Mouse (Mus musculus) bone marrow, adult 2 months (tissue): ENCODE data around the gene Upk1a. TPM values are rescaled to one million over a fixed set of nuclear protein-coding genes. Genes with fewer than 3 reads are reported as not detected.

Experiments
- H3K27ac ChIP-seq: fragments of 200-500 bp; 2 replicates; pipeline ENCODE4 v1.5.1; 2012; ENCODE audit warnings: low read depth, mild to moderate bottlenecking, control low read depth, inconsistent platforms, low read length; ENCODE audit not compliant: control insufficient read depth, poor library complexity, insufficient read depth
- H3K4me1 ChIP-seq: fragments of 200-500 bp; 2 replicates; pipeline ENCODE4 v1.6.1; 2011; ENCODE audit warnings: low read length; ENCODE audit not compliant: control insufficient read depth, insufficient read depth
- H3K4me3 ChIP-seq: fragments of 200-500 bp; replicated peaks from 2 replicates; pipeline ENCODE3; 2011; ENCODE audit warnings: mild to moderate bottlenecking, low read depth, low read length, control low read depth; ENCODE audit not compliant: control insufficient read depth
- CTCF ChIP-seq: fragments of 200-500 bp; IDR thresholded peaks from 2 replicates; pipeline ENCODE4 v1.5.1; 2011; ENCODE audit warnings: low read length, control low read depth; ENCODE audit not compliant: control insufficient read depth, insufficient read depth
- POLR2A ChIP-seq: fragments of 200-500 bp; IDR thresholded peaks from 2 replicates; pipeline ENCODE4 v1.6.1; 2011; ENCODE audit warnings: low read depth, mild to moderate bottlenecking, control low read depth, low read length, borderline replicate concordance; ENCODE audit not compliant: control insufficient read depth
- WGBS: fragments of 180-500 bp; shearing (Covaris S2); methylation state at CpG from one replicate; pipeline ENCODE4 v1.1.7; 2018; 5-methylcytosine and 5-hydroxymethylcytosine counted together
- polyA plus RNA-seq: library from polyadenylated mRNA; stranded (reverse); fragments of >200 nt; gene quantifications from 2 replicates; pipeline ENCODE4 v1.2.4, GENCODE M21; 2011; ENCODE audit warnings: low replicate concordance; ENCODE audit not compliant: missing spikeins, insufficient read depth, insufficient read length

The Upk1a gene
- polyA plus RNA-seq, 1 experiment: 1.4 TPM

GRCm38 (mm10) chr7:30589435-30590301 lies 23.0 kb downstream of the Upk1a start:
- H3K4me1 ChIP-seq: peaks cover 3% of the 10 kb centered on the region; the same call in 1 of the 2 replicates
- peak; percentile 84 for TF ChIP-seq CTCF
- TF ChIP-seq POLR2A: no peak
- 28% methylated on average over 40 of the region's 40 CpGs for WGBS

GRCm38 (mm10) chr7:30588676-30589434 lies 23.8 kb downstream of the Upk1a start, which contains the start of gene Kmt2b:
TSS of gene Kmt2b (minus strand) at chr7:30588726.
- under 1% methylated on average over 63 of the region's 68 CpGs for WGBS
- H3K4me1 ChIP-seq: peaks cover 1% of the 10 kb centered on the region; the same call in 1 of the 2 replicates
- TF ChIP-seq POLR2A (peak; percentile 42; the same call in 1 of the 2 replicates), CTCF (no peak; the same call in 1 of the 2 replicates)
- H3K27ac ChIP-seq: peak within 1 kb of the TSS; percentile 90
- peak within 1 kb of the TSS; percentile 96 for H3K4me3 ChIP-seq

More at GRCm38 (mm10) chr7:30589435-30590301, 23.0 kb downstream of the Upk1a start:
- Histone ChIP-seq H3K27ac (peak overlapping the region; percentile 38), H3K4me3 (peak overlapping the region; percentile 70)

- peak overlapping the region; percentile 90 for H3K27ac ChIP-seq
- TF ChIP-seq CTCF (no peak), POLR2A (no peak)
- 1% methylated on average over 67 of the region's 67 CpGs for WGBS
- H3K4me1 ChIP-seq: peaks cover under 1% of the 10 kb centered on the region; the same call in 1 of the 2 replicates
- peak overlapping the region; percentile 96 for H3K4me3 ChIP-seq
These were observed 24.6 kb downstream of the Upk1a start for GRCm38 (mm10) chr7:30587842-30588667.

- Histone ChIP-seq H3K4me1 (no peaks in the 10 kb centered on the region), H3K27ac (no peak overlapping the region; the same call in 1 of the 2 replicates), H3K4me3 (no peak overlapping the region)
- no peak for TF ChIP-seq CTCF
- no peak for TF ChIP-seq POLR2A
- WGBS: 93% methylated on average over 28 of the region's 28 CpGs
These were observed 26.1 kb downstream of the Upk1a start for GRCm38 (mm10) chr7:30586455-30587020.

GRCm38 (mm10) chr7:30585170-30585569 lies 27.5 kb downstream of the Upk1a start:
- 94% methylated on average over 7 of the region's 7 CpGs for WGBS
- TF ChIP-seq POLR2A: peak; percentile 20; the same call in 1 of the 2 replicates
- TF ChIP-seq CTCF: no peak
- Histone ChIP-seq H3K27ac (no peak overlapping the region), H3K4me1 (no peaks in the 10 kb centered on the region), H3K4me3 (no peak overlapping the region)

- 95% methylated on average over 10 of the region's 10 CpGs for WGBS
- no peak overlapping the region for H3K4me3 ChIP-seq
- TF ChIP-seq CTCF (no peak), POLR2A (no peak)
- no peak overlapping the region for H3K27ac ChIP-seq
- H3K4me1 ChIP-seq: no peaks in the 10 kb centered on the region
These were observed 28.3 kb downstream of the Upk1a start for GRCm38 (mm10) chr7:30584339-30584738.

- Histone ChIP-seq H3K4me3 (no peak overlapping the region), H3K4me1 (no peaks in the 10 kb centered on the region), H3K27ac (no peak overlapping the region)
- TF ChIP-seq POLR2A: no peak
- TF ChIP-seq CTCF: no peak
- 96% methylated on average over 16 of the region's 16 CpGs for WGBS
These were observed 31.1 kb downstream of the Upk1a start for GRCm38 (mm10) chr7:30581547-30581946.

GRCm38 (mm10) chr7:30579950-30580349 lies 32.7 kb downstream of the Upk1a start:
- 92% methylated on average over 8 of the region's 8 CpGs for WGBS
- Histone ChIP-seq H3K27ac (no peak overlapping the region), H3K4me3 (no peak overlapping the region), H3K4me1 (no peaks in the 10 kb centered on the region)
- no peak for TF ChIP-seq POLR2A
- no peak for TF ChIP-seq CTCF
